Mouse (Mus musculus) erythroblast, embryonic 14.5 days (primary cell): ENCODE results near the gene Oas1g.

Experiments
- GATA1 ChIP-seq: IDR thresholded peaks from 2 replicates; pipeline ENCODE4 v1.6.1; 2012; ENCODE audit warnings: low read length, inconsistent platforms, mixed read lengths
- TAL1 ChIP-seq: IDR thresholded peaks from 3 replicates; pipeline ENCODE4 v1.6.1; 2012; ENCODE audit warnings: low read length, inconsistent platforms, mixed read lengths

GRCm38 (mm10) chr5:120849601-120850136, 37.7 kb downstream of the Oas1g start:
- TF ChIP-seq GATA1 = no peak
- no peak for TF ChIP-seq TAL1
